ENCODE assay signal across 9 mouse cellular contexts in the genomic region with DNA sequence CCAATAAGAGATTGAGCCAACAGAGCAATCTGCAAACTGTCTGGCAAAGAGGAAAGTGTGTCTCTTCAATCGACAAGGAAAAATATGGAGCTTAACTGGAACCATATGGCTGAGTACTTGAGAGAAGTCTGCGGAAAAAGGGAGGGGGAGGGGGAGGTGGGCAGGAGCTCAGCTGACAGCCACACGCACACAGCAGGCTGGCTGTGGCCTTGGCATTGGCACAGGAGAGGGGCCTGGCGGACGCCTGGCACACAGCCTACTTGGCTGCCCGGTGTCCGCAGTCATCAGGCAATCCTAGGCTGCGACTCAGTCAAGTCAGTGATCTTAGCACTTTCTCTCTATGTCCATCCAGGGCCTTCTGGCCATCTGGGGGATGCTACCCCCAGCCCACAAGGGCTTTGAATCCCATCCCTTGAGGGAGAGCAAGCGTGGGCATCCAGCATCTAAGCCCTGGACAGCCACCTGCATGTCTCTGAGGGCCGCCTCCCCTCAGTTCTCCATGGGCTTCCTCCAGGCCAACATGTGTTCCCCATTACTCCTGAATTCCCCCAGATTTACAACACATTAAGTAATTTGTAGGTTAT.
DNase-seq lines count a peak whose midpoint lies in the region; TF ChIP-seq lines count a peak whose summit lies in the region.
"Had no signal": no experiment of that assay in that cellular context is flagged by ENCODE, and none has a peak within 500 bp of the region (broad histone marks: within the 10 kb centered on the region; RNA-seq: fewer than 3 reads in every experiment).

No protein-coding gene starts in this region.

- 37% methylated on average over 10 of the region's 10 CpGs for WGBS in kidney, adult 2 months

- peaks cover 7% of the 10 kb centered on the region; the same call in 1 of the 2 replicates for H3K4me1 ChIP-seq in kidney, adult 2 months (ENCODE audit: control insufficient read depth, insufficient read depth, low read length)

- no peak for TF ChIP-seq CTCF in kidney, adult 2 months (conservative IDR thresholded peaks at IDR 0.05; ENCODE audit: insufficient read depth, insufficient read length, low read depth, low read length)

- peak; percentile 50 to 78 for DNase-seq in lung, adult 18-20 months
- no peak for DNase-seq in lung, postnatal 14 days
- DNase-seq in cerebellum, postnatal 36 days, result peak; percentile 78 to 82
- DNase-seq in gastrocnemius, postnatal 25 days, result peak; percentile 75
- peak; percentile 64 for DNase-seq in kidney, adult 2 months
- DNase-seq in lung, postnatal 4 days, result peak; percentile 40 to 80
- DNase-seq in urinary bladder, adult 2 months (ENCODE audit: low spot score), result no peak
- no peak for DNase-seq in urinary bladder, postnatal 25 days (ENCODE audit: low spot score)

- H3K4me3 ChIP-seq in kidney, adult 2 months (ENCODE audit: insufficient read depth, low read depth, low read length), result no peak overlapping the region

- no peaks in the 10 kb centered on the region for H3K27me3 ChIP-seq in kidney, adult 2 months (replicated peaks; ENCODE audit: control insufficient read depth, insufficient read depth, low read length)

- H3K27ac ChIP-seq in kidney, adult 2 months (ENCODE audit: insufficient read depth, low read depth, low read length), result no peak overlapping the region

- TF ChIP-seq POLR2A in kidney, adult 2 months (IDR thresholded peaks at IDR 0.05; ENCODE audit: low read depth, low read length), result no peak

- no peaks in the 10 kb centered on the region for H3K36me3 ChIP-seq in kidney, adult 2 months (ENCODE audit: control insufficient read depth, insufficient read depth, low read length)
- H3K36me3 ChIP-seq: G1E had no signal

Comparison
In these comparisons a context has a peak if more than half of its experiments do, and no peak if none do; other contexts are left out.
1. DNase-seq: peak in lung, adult 18-20 months (2 of 2), cerebellum, postnatal 36 days (2 of 2), gastrocnemius, postnatal 25 days (single experiment), kidney, adult 2 months (single experiment) and lung, postnatal 4 days (2 of 2); none in lung, postnatal 14 days (single experiment), urinary bladder, adult 2 months (single experiment) and urinary bladder, postnatal 25 days (single experiment).